Mouse (Mus musculus): ENCODE results near the gene Cyb5r1. TPM values are rescaled to one million over a fixed set of nuclear protein-coding genes. Genes with fewer than 3 reads are reported as not detected.

Gene Cyb5r1
- total RNA-seq, 4 experiments from 2014 or later = 23.4 to 28.6 (median 26.9) TPM

DNA sequence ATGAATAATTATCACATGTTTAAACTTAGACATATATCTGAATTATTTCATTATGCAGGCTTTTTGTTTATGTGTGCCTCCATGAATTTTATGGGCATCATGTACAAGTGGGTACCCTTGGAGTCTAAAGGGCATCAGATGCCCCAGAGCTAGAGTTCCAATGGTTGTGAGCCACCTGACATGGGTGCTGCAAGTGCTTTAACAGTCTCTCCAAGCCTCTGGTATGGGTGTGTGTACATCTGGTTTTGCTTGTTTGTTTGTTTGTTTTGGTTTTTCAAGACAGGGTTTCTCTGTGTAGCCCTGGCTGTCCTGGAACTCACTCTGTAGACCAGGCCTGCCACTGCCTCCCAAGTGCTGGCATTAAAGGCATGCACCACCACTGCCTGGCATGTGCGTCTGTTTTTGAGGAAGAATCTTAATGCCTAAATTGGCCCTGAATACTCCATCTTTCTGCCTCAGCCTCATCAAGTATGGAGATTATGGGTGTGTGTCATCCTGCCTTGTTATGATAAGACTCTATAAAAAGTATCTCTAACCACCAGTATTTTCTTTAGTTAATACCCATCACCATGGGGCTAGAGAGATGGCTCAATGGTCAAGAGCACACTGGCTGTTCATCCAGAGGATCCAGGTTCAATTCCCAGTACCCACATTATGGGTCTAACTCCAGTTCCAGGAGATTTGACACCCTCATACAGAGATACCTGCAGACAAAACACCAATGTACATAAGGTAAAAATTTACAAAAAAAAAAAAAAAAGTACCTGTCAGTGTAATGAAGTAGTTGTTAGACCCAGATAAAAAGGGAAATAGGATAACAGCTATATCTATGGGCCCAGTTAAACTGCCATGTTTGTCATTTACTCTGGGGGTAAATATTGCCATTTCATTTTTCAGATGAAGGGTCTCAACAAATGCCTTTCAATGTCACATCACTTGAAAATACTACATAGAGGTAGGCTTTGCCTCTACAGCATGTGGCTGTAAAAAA is 55.2 kb downstream of the Cyb5r1 start:
- DNase-seq (ENCODE audit: low spot score) = no peak

Other genes starting within 250 kb of the Cyb5r1 start
- 1 to 10 TPM in 1 of 4 experiments, under 1 TPM in 3; 0.38 to 2.7 (median 0.51) TPM for gene Chil1, start 223.4 kb upstream of the Cyb5r1 start, total RNA-seq (2022)
- gene Mybph, start 212.1 kb upstream of the Cyb5r1 start, total RNA-seq (2022) = under 1 TPM in 1 of 4 experiments, not detected in 3; 0.28 TPM
- 10 to 100 TPM in 3 of 4 experiments, 1 to 10 TPM in 1; 8.6 to 14.1 (median 12.7) TPM for gene Adora1, start 170.1 kb upstream of the Cyb5r1 start, total RNA-seq (2022)
- not detected for gene Myog, start 115.6 kb upstream of the Cyb5r1 start, total RNA-seq (2022)
- 1 to 10 TPM in 1 of 4 experiments, under 1 TPM in 3; 0.63 to 1.1 (median 0.95) TPM for gene Ppfia4, start 72.6 kb upstream of the Cyb5r1 start, total RNA-seq (2022)
- gene Tmem183a, start 43.6 kb upstream of the Cyb5r1 start, total RNA-seq (2022) = 10 to 100 TPM; 11.4 to 20.0 (median 13.8) TPM
- not detected for gene 4933406M09Rik, start 19.6 kb upstream of the Cyb5r1 start, total RNA-seq (2022)
- 100 to 1,000 TPM; 123 to 133 (median 130) TPM for gene Adipor1, start 9.8 kb downstream of the Cyb5r1 start, total RNA-seq (2022)
- gene Klhl12, start 50.0 kb downstream of the Cyb5r1 start, total RNA-seq (2022) = 10 to 100 TPM; 20.3 to 23.6 (median 22.7) TPM
- 1 to 10 TPM; 7.8 to 9.3 (median 8.2) TPM for gene Rabif, start 89.1 kb downstream of the Cyb5r1 start, total RNA-seq (2022)
- not detected for gene Mgat4e, start 144.1 kb downstream of the Cyb5r1 start, total RNA-seq (2022)
- gene Kdm5b, start 154.6 kb downstream of the Cyb5r1 start, total RNA-seq (2022) = 10 to 100 TPM; 11.0 to 11.9 (median 11.4) TPM
- under 1 TPM in 1 of 4 experiments, not detected in 3; 0.30 TPM for gene Syt2, start 241.1 kb downstream of the Cyb5r1 start, total RNA-seq (2022)

All from heart, adult 8-10 months (tissue).